Mouse (Mus musculus) stomach, embryonic 14.5 days (tissue): ENCODE data around the gene Snrpd2. TPM values are rescaled to one million over a fixed set of nuclear protein-coding genes. Genes with fewer than 3 reads are reported as not detected.

Source experiments
- ATAC-seq: fragments of 200-750 bp; cut with Nextera tagmentation; 2 replicates; pipeline ENCODE4 v1.8.0; 2017; ENCODE audit warnings: low read depth, moderate TSS enrichment; ENCODE audit not compliant: insufficient number of reproducible peaks, insufficient read depth, low FRiP score
- H3K27ac ChIP-seq: fragments of 300-500 bp; sonication (generic); 2 replicates; pipeline ENCODE4 v1.5.1; 2014; ENCODE audit warnings: mild to moderate bottlenecking, low read length, moderate library complexity, mixed read lengths
- H3K27me3 ChIP-seq: fragments of 300-500 bp; sonication (generic); 2 replicates; pipeline ENCODE4 v1.6.1; 2014; ENCODE audit warnings: low read length, control low read depth, mixed read lengths; ENCODE audit not compliant: control insufficient read depth, insufficient read depth
- H3K36me3 ChIP-seq: fragments of 300-500 bp; sonication (generic); 2 replicates; pipeline ENCODE4 v1.6.1; 2014; ENCODE audit warnings: mild to moderate bottlenecking, control low read depth, low read length, moderate library complexity, mixed read lengths; ENCODE audit not compliant: control insufficient read depth, insufficient read depth
- H3K4me1 ChIP-seq: fragments of 300-500 bp; sonication (generic); 2 replicates; pipeline ENCODE4 v1.6.1; 2014; ENCODE audit warnings: low read length, control low read depth, mixed read lengths; ENCODE audit not compliant: control insufficient read depth, insufficient read depth
- H3K4me2 ChIP-seq: fragments of 300-500 bp; sonication (generic); replicated peaks from 2 replicates; pipeline ENCODE4 v1.6.1; 2014; ENCODE audit warnings: low read depth, low read length, control low read depth
- H3K4me3 ChIP-seq: fragments of 300-500 bp; sonication (generic); 2 replicates; pipeline ENCODE4 v1.5.1; 2014; ENCODE audit warnings: low read depth, low read length, control low read depth
- H3K9ac ChIP-seq: fragments of 300-500 bp; sonication (generic); replicated peaks from 2 replicates; pipeline ENCODE4 v1.6.1; 2014; ENCODE audit warnings: low read depth, mild to moderate bottlenecking, control low read depth, low read length, moderate library complexity, mixed read lengths
- H3K9me3 ChIP-seq: fragments of 300-500 bp; sonication (generic); 2 replicates; pipeline ENCODE4 v1.6.1; 2016; ENCODE audit warnings: low read depth, low read length, control low read depth; ENCODE audit not compliant: control insufficient read depth
- WGBS: fragments of 180-500 bp; shearing (Covaris S2); extraction: QIAGEN DNeasy Blood & Tissue Kit; methylation state at CpG from one replicate; pipeline ENCODE4 v1.1.7; 2014; 5-methylcytosine and 5-hydroxymethylcytosine counted together
- polyA plus RNA-seq: library from polyadenylated mRNA; unstranded; fragments of >200 nt; fragmentation: Nextera tagmentation; extraction: Ambion mirVana; gene quantifications from 2 replicates; pipeline ENCODE4 v1.2.1, GENCODE M21; 2014

The Snrpd2 gene
- polyA plus RNA-seq = 143 and 161 TPM in 2 replicates

DNA sequence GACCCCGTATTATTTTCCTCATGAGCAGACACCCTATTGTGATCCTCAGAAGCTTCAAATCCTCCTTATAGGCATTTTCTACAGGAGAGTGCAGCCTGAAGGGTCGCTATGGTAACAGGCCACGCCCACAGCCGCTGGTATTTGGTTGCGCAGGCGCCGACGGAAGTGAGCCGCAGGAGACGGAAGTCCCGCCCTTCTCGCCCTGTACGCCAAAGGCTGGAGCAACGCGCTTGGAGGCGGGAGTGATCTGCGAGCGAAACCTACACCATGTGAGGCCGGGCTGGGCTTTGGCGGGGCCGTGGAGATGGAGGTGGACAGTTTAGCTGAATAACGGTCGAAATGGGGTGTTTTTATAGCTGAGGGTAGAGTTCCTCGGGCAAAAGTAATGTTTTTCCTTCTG is at the start of gene Snrpd2:
Gene Snrpd2, plus strand, starts transcription at position 97 of the 400 bp plus-strand sequence.
- Histone ChIP-seq H3K27ac (peak within 1 kb of the TSS; percentile 66), H3K9ac (peak within 1 kb of the TSS; percentile 71), H3K4me1 (peaks cover 13% of the 10 kb centered on the region; the same call in 1 of the 2 replicates), H3K4me2 (peak within 1 kb of the TSS; percentile 90), H3K27me3 (no peaks in the 10 kb centered on the region), H3K9me3 (no peaks in the 10 kb centered on the region), H3K36me3 (peaks cover 27% of the 10 kb centered on the region), H3K4me3 (peak within 1 kb of the TSS; percentile 80)
- under 1% methylated on average over 24 of the region's 24 CpGs for WGBS
- ATAC-seq = peak; percentile 87

DNA sequence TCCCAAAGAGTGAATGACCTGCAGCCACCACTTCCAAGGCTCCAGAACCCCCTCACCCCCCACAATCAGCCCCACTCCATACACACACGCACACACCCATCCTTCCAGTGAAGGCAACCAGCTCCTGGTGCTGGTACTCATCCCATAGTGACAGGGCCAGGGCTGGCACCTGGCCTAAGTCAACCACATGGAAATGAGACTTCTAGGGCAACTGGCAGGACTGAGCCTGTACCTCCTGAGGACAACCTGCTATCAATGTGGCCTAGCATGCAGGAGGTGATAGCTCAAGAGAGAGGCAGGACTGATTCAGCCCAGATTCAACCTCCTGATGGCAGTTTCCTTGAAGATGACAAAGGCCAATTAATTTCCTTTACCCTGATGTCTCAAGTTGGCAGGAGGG is 49.2 kb upstream of the Snrpd2 start:
- Histone ChIP-seq H3K4me2 (no peak overlapping the region), H3K9me3 (no peaks in the 10 kb centered on the region), H3K9ac (no peak overlapping the region), H3K36me3 (peaks cover 4% of the 10 kb centered on the region; the same call in 1 of the 2 replicates), H3K4me3 (no peak overlapping the region), H3K4me1 (peaks cover 12% of the 10 kb centered on the region), H3K27me3 (no peaks in the 10 kb centered on the region), H3K27ac (no peak overlapping the region)
- 76% methylated on average over 1 of the region's 1 CpGs for WGBS
- no peak for ATAC-seq

GRCm38 (mm10) chr7:19103741-19104140 is 45.8 kb upstream of the Snrpd2 start:
- Histone ChIP-seq H3K36me3 (no peaks in the 10 kb centered on the region), H3K4me1 (no peaks in the 10 kb centered on the region), H3K27ac (no peak overlapping the region), H3K9me3 (no peaks in the 10 kb centered on the region), H3K4me2 (no peak overlapping the region), H3K27me3 (no peaks in the 10 kb centered on the region), H3K4me3 (no peak overlapping the region), H3K9ac (no peak overlapping the region)
- ATAC-seq = no peak

DNA sequence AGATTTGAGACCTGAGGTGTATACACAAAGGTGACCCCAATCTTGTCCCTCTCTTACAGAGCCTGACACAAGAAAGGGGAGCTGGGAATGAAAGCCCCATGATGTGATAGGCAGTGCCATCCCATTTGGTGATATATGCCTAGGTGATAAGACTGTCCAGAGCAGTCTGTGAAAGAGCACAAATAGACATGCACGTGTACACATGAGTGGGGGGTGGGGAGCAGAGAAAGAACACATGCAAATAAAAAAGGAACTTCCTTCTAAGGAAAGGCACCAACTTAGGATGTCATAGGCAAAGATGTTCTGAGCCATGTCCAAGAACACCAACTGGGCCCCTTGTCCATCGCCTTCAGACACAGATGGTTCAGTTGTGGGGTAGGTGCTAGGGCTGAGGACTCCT is 45.0 kb upstream of the Snrpd2 start:
- Histone ChIP-seq H3K4me2 (no peak overlapping the region), H3K27me3 (no peaks in the 10 kb centered on the region), H3K27ac (no peak overlapping the region), H3K9ac (no peak overlapping the region), H3K4me1 (no peaks in the 10 kb centered on the region), H3K4me3 (no peak overlapping the region), H3K36me3 (no peaks in the 10 kb centered on the region), H3K9me3 (no peaks in the 10 kb centered on the region)
- ATAC-seq = no peak
- WGBS = 81% methylated on average over 2 of the region's 2 CpGs

DNA sequence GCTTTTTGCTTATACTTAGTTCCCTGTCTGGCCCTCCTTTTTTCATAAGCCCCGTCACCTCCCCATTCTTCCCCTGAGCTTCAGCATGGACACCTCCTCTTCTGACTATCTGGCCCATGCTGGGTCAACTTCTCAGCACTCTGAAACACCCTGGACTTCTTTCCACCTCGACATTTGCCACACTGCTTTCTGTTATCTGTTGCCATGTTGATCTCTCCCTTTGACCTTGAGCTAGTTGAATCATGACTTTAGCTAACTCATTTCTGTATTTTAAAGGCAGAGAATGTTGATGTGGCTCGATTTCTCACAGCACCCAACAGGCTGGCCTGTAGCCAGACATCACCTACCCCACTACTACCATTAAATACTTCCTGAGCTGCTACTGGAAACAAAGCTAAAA is 42.1 kb upstream of the Snrpd2 start:
- ATAC-seq = no peak
- 52% methylated on average over 3 of the region's 3 CpGs for WGBS
- Histone ChIP-seq H3K27me3 (no peaks in the 10 kb centered on the region), H3K4me2 (no peak overlapping the region), H3K4me3 (no peak overlapping the region), H3K36me3 (no peaks in the 10 kb centered on the region), H3K27ac (no peak overlapping the region), H3K4me1 (no peaks in the 10 kb centered on the region), H3K9me3 (no peaks in the 10 kb centered on the region), H3K9ac (no peak overlapping the region)

- ATAC-seq = no peak
- Histone ChIP-seq H3K4me2 (no peak overlapping the region), H3K36me3 (no peaks in the 10 kb centered on the region), H3K27ac (no peak overlapping the region), H3K27me3 (no peaks in the 10 kb centered on the region), H3K9me3 (no peaks in the 10 kb centered on the region), H3K9ac (no peak overlapping the region), H3K4me3 (no peak overlapping the region), H3K4me1 (no peaks in the 10 kb centered on the region)
- WGBS = 78% methylated on average over 1 of the region's 1 CpGs
Measured at GRCm38 (mm10) chr7:19109565-19109964, 40.0 kb upstream of the Snrpd2 start.

DNA sequence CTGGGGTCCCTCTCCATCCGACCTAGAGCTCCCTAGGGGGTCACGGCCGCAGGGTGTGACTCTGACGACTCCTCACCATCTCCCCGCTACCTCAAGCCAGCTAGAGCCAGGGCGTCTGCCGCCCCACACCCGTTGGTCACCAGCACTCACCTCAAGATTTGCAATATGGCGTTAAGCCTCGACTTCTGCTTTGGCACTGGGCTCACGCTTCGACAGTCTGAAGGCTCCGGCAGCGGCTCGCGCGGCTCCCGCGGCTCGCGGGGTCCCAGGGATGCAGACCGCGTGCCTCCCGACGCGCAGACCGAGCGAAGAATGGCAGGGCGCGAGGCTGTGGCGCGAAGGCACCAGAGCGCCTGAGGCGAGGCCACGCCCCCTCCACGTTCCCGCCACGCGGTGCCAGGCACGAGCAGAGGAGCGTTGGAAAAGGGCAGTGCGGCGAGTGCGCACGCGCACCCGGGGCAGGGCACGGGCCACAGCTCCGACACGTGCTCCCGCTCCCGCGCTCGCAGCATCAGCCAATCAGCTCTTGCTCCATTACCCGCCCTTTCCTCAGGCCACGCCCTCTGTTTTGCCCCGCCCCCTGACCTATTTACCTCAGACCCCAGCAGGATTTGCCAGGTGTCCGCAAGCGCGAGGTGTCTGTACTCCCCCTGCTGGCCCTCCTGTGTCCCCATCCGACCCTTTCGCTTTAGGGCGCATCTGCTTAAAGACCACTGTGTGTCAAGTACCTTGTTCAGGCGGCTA is 31.3 kb upstream of the Snrpd2 start, which contains the start of gene Gm4969:
Gene Gm4969, minus strand, starts transcription at position 341 of the 744 bp plus-strand sequence.
- Histone ChIP-seq H3K9me3 (peaks cover 4% of the 10 kb centered on the region; the same call in 1 of the 2 replicates), H3K27me3 (no peaks in the 10 kb centered on the region), H3K4me2 (peak within 1 kb of the TSS; percentile 39), H3K36me3 (no peaks in the 10 kb centered on the region), H3K4me1 (peaks cover 16% of the 10 kb centered on the region; the same call in 1 of the 2 replicates), H3K4me3 (peak within 1 kb of the TSS; percentile 26), H3K9ac (no peak within 1 kb of the TSS), H3K27ac (no peak within 1 kb of the TSS)
- 23% methylated on average over 64 of the region's 64 CpGs for WGBS
- ATAC-seq = peak; percentile 10; the same call in 1 of the 2 replicates

DNA sequence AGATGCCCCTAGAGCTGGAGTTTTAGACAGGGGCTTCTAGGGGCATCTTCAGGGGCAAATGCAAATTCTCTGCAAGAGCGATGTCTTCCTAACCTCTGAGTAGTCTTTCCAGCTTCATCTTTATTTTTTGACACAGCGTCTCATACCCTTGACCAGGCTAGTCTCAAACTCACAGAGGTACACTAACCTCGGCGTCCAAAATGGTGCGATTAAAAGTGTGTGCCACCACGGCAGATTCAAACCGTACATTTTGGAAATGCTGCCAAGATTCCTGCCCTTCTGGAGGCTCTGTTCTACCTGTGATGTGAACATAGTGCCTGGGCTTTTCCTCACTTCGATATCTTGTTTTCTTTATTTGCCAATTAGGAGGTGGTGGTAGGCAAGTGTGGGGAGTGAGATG is 30.4 kb upstream of the Snrpd2 start:
- H3K9me3 ChIP-seq = peaks cover 4% of the 10 kb centered on the region; the same call in 1 of the 2 replicates
- WGBS = 90% methylated on average over 8 of the region's 8 CpGs
- H3K4me3 ChIP-seq = no peak overlapping the region
- no peak overlapping the region for H3K9ac ChIP-seq
- peaks cover 16% of the 10 kb centered on the region; the same call in 1 of the 2 replicates for H3K4me1 ChIP-seq
- H3K36me3 ChIP-seq = no peaks in the 10 kb centered on the region
- ATAC-seq = peak; percentile 12
- no peak overlapping the region for H3K4me2 ChIP-seq
- no peaks in the 10 kb centered on the region for H3K27me3 ChIP-seq
- H3K27ac ChIP-seq = no peak overlapping the region
